Mouse (Mus musculus) brain, embryonic 14.5 days (tissue): ENCODE measurements at regions not wholly inside any gene's neighbourhood (a gene's known extent, or its start where the extent isn't known, plus 50 kb on each side); places are given as distances from the start of the nearest gene placed in this dataset.

Source experiments
- CTCF ChIP-seq: fragments of 200-500 bp; IDR thresholded peaks from 2 replicates; pipeline ENCODE4 v1.5.1; 2012; ENCODE audit warnings: inconsistent platforms, mild to moderate bottlenecking, moderate library complexity, borderline replicate concordance; ENCODE audit not compliant: insufficient read depth, insufficient read length; ENCODE audit errors: extremely low read depth
- POLR2A ChIP-seq: fragments of 200-500 bp; IDR thresholded peaks from 2 replicates; pipeline ENCODE4 v1.6.1; 2012; ENCODE audit warnings: mild to moderate bottlenecking, inconsistent platforms, borderline replicate concordance; ENCODE audit not compliant: poor library complexity, insufficient read depth, insufficient read length, severe bottlenecking; ENCODE audit errors: extremely low read depth

DNA sequence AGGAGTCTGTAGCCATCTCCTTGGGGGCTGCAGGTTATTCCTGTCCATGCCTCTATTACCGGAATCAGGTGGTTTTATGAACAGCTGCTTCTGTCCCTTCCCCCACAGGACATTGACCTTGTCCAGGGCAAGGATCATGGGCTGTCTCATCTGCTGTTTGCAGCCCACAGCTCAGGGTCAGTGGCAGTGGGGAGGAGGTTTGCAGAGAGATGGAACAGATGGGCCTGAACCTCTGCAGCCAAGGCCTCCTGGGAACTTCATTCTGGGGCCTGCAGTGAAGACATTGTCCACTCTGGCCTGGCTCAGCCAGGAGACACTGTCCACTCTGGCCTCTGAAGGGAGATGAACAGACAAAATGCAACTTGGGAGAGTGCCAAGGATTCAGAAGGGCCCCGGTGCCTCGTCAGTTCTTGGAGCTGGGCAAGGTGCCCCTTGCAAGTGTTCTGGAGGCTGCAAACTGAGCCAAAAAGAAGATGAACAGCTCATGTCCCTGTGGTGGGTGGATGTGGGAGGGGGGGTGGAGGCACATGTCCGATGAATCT is 109.9 kb upstream of the Sdk2 start:
- TF ChIP-seq CTCF (no peak), POLR2A (no peak)
